Mouse (Mus musculus): Measurements from ENCODE around the gene Krt23. TPM values are rescaled to one million over a fixed set of nuclear protein-coding genes. Genes with fewer than 3 reads are reported as not detected.

Gene Krt23
- total RNA-seq (2018; cell fraction: chromatin; rRNA removed) = not detected
- not detected for total RNA-seq (2018; cell fraction: cytosol; rRNA removed)
- not detected for total RNA-seq (2018; cell fraction: nucleus; rRNA removed)
- polyA plus RNA-seq (2018) = not detected in 3 replicates

DNA sequence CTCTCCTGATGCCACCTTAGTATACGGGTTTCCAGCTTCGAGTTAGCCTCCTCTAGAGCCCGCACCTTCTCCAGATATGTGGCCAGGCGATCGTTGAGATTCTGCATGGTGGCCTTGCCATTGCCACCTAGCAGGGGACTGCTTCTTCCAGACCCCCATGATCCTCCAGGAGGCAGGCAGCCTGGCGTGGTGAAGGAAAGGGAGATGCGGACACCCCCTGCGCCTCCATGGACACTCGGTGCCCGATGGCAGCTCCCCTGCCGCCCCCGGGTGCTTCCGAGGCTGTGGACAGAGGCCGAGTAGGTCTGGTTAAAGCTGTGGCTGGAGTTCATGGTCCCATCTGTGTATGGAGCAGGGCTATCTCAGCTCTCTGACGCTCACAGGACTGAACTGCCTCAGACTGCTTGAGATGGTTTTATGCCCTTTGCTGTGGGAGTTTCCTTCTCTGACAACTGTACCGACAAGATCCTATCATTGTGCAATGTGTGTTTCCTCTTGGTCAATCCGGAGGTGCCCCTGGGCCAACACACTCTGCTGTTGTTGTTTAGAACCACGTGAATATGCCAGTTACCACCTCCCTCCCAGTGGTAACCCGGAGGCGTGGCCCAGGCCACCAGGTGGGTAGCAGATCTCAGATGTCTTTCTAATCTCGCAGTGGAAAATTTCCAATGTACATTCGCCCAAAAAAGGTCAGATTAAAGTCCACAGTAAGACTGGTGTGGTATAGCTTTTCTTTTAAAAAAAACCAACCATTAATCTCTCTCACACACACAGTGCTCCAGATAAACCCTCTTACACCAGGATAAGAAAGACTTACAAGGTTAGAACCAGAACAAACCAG lies at the start of gene Krt23:
Krt23 (minus strand) TSS at position 405 of the 841 bp plus-strand sequence.
- Histone ChIP-seq H3K36me3 (ENCODE audit: inconsistent target) (no peaks in the 10 kb centered on the region), H3K4me3 (ENCODE audit: inconsistent target) (no peak within 1 kb of the TSS), H3K27ac (no peak within 1 kb of the TSS), H3K79me2 (ENCODE audit: inconsistent target) (no peaks in the 10 kb centered on the region)
- WGBS (ENCODE audit: missing documents) = 74% methylated on average over 21 of the region's 22 CpGs

- Histone ChIP-seq H3K79me2 (ENCODE audit: inconsistent target) (no peaks in the 10 kb centered on the region), H3K27ac (no peak overlapping the region), H3K36me3 (ENCODE audit: inconsistent target) (no peaks in the 10 kb centered on the region), H3K4me3 (ENCODE audit: inconsistent target) (no peak overlapping the region)
- 89% methylated on average over 9 of the region's 9 CpGs for whole genome bisulfite sequencing (ENCODE audit: missing documents)
Observed at GRCm38 (mm10) chr11:99539721-99540120, 46.8 kb upstream of the Krt23 start.

GRCm38 (mm10) chr11:99521288-99521860 lies 28.4 kb upstream of the Krt23 start, which contains the start of gene Krt39:
Krt39 (minus strand) TSS chr11:99521338.
- H3K4me3 ChIP-seq (ENCODE audit: inconsistent target) = no peak within 1 kb of the TSS
- 71% methylated on average over 13 of the region's 13 CpGs for WGBS (ENCODE audit: missing documents)
- H3K36me3 ChIP-seq (ENCODE audit: inconsistent target) = no peaks in the 10 kb centered on the region
- H3K27ac ChIP-seq = no peak within 1 kb of the TSS
- H3K79me2 ChIP-seq (ENCODE audit: inconsistent target) = no peaks in the 10 kb centered on the region

DNA sequence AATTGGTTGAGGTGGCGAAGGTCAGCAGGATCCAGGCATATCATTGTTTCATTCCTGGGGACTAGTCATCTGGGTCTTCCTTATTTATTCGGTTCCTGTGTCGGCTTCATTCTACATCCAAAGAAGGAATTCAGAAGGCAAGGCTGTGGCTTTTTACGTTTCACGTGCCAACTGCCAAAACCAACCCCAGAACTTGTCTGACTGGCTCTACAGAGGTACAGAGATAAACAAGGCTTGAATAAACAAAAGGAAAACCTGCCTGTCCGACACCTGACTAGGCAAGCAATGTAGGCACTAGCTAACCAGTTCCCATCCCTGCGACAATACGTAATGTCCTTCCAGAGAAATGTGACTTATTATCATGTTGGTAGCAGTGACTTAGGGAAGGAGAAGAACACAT lies 21.2 kb upstream of the Krt23 start:
- H3K4me3 ChIP-seq (ENCODE audit: inconsistent target) = no peak overlapping the region
- no peaks in the 10 kb centered on the region for H3K36me3 ChIP-seq (ENCODE audit: inconsistent target)
- no peak overlapping the region for H3K27ac ChIP-seq
- 89% methylated on average over 8 of the region's 8 CpGs for WGBS (ENCODE audit: missing documents)
- no peaks in the 10 kb centered on the region for H3K79me2 ChIP-seq (ENCODE audit: inconsistent target)

DNA sequence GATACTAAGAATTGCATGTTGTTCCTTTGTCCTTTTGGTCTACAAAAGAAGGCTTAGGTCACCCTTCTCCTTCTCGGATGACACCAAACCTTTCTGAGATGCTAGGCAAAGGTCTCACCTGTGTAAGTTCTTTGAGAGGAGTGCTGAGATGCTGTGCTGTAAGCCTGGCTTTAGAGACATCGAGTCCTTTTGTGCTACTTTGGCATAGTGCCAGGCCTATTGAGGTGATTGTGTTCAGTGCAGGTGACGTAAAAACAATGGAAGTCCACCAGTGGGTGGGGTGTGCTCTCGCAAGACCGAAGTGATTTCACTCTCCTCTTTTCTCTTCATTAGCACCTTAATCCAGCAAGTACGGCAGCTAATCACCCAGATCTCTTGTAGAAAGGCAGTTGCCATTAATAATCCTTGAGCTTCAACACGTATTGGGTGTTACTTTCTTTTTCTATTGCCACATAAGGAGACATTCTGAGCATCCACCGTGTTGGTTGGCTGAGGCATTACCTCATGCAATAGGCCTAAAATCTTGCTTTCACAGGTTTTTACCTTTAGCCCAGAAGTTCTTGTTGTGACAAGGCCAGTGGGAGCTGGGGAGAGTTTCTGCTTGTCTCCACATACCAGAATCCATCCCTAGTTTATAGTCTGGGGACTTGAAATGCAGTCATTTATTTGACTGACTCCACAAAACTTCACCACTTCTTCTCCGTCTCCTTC lies 7.3 kb upstream of the Krt23 start:
- no peaks in the 10 kb centered on the region for H3K36me3 ChIP-seq (ENCODE audit: inconsistent target)
- no peaks in the 10 kb centered on the region for H3K79me2 ChIP-seq (ENCODE audit: inconsistent target)
- H3K27ac ChIP-seq = no peak overlapping the region
- no peak overlapping the region for H3K4me3 ChIP-seq (ENCODE audit: inconsistent target)
- 77% methylated on average over 9 of the region's 9 CpGs for WGBS (ENCODE audit: missing documents)

DNA sequence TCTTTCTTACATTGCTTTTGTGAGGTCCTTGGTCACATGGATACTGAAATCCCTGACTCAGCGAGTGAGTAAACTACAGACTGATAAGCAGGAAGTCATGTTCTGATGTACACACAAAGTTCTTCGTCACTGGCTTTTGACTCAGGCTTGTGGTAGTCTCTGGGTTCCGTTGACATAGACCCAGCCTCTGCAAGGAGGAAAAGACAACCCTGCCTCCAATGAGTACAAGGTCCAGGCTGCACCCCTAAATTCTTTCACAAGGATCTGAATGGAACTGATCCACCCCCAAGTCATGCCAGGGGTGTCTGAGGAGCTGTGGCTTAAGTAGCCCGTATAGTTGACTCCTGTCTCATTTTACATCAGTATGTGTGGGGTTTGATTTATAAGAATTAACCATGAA lies 3.5 kb upstream of the Krt23 start:
- WGBS (ENCODE audit: missing documents) = 73% methylated on average over 4 of the region's 4 CpGs
- no peaks in the 10 kb centered on the region for H3K79me2 ChIP-seq (ENCODE audit: inconsistent target)
- H3K36me3 ChIP-seq (ENCODE audit: inconsistent target) = no peaks in the 10 kb centered on the region
- no peak overlapping the region for H3K27ac ChIP-seq
- H3K4me3 ChIP-seq (ENCODE audit: inconsistent target) = no peak overlapping the region

- Histone ChIP-seq H3K4me3 (ENCODE audit: inconsistent target) (no peak overlapping the region), H3K79me2 (ENCODE audit: inconsistent target) (no peaks in the 10 kb centered on the region), H3K27ac (no peak overlapping the region), H3K36me3 (ENCODE audit: inconsistent target) (no peaks in the 10 kb centered on the region)
- 88% methylated on average over 4 of the region's 4 CpGs for WGBS (ENCODE audit: missing documents)
Observed at GRCm38 (mm10) chr11:99494741-99495140, 1.8 kb upstream of the Krt23 start.

DNA sequence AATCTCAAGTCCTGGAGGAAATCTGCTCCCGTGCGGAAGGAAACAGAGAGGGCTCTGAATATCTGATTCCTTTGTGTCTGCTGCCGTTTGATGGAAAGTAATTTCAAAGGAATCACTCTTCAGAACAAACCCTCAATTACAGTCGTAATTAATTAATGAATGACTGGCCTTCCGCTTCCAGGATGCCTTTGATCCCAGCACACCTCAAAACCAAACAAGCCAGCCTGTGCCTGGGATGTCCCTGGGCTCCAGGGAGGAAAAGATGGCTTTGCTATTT lies 575 bp upstream of the Krt23 start:
- no peak overlapping the region for H3K4me3 ChIP-seq (ENCODE audit: inconsistent target)
- 49% methylated on average over 5 of the region's 5 CpGs for WGBS (ENCODE audit: missing documents)
- no peaks in the 10 kb centered on the region for H3K36me3 ChIP-seq (ENCODE audit: inconsistent target)
- H3K27ac ChIP-seq = no peak overlapping the region
- no peaks in the 10 kb centered on the region for H3K79me2 ChIP-seq (ENCODE audit: inconsistent target)

GRCm38 (mm10) chr11:99491040-99491439 lies 1.9 kb downstream of the Krt23 start:
- no peak overlapping the region for H3K27ac ChIP-seq

DNA sequence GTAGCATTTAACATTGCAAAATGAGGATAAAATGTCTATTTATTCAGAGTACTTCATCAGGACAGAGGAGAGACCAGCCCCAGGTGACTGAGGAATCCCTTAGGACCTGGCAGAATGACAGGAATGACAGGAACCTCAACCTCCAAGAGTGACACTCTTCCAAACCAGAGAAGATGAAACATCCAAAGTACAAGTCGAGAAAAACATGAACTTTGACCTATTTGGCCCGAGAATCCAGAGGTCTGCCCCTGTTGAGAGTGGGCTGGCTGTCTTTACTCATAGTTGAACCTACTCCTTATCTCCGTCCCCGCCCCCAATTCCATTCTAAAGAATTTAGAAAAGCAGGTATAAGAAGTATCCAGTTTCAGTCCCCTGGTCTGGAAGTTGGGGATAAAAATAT lies 2.3 kb downstream of the Krt23 start:
- WGBS (ENCODE audit: missing documents) = 83% methylated on average over 4 of the region's 4 CpGs
- Histone ChIP-seq H3K79me2 (ENCODE audit: inconsistent target) (no peaks in the 10 kb centered on the region), H3K4me3 (ENCODE audit: inconsistent target) (no peak overlapping the region), H3K36me3 (ENCODE audit: inconsistent target) (no peaks in the 10 kb centered on the region), H3K27ac (no peak overlapping the region)

More at GRCm38 (mm10) chr11:99491040-99491439, 1.9 kb downstream of the Krt23 start:
- H3K79me2 ChIP-seq (ENCODE audit: inconsistent target) = no peaks in the 10 kb centered on the region
- 69% methylated on average over 8 of the region's 8 CpGs for WGBS (ENCODE audit: missing documents)
- H3K4me3 ChIP-seq (ENCODE audit: inconsistent target) = no peak overlapping the region
- H3K36me3 ChIP-seq (ENCODE audit: inconsistent target) = no peaks in the 10 kb centered on the region

DNA sequence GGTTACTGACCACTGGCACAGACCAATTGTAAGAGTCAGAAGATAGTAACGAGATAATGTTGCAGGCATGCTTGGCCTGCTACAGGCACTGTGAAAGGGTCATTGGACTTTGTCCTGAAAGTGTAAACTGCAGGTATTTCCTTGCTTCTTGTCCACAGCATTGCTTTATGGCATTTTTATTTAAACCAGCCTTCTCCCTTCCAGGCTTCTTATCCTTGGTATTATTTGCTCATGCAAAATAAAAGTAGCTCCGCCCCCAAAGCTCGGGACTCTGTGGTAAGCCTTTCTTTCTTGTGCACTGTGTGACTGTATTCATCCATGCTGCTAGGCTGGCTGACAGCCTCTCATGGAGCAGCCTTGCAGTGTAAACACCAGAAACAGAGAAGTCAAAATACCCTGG lies 3.7 kb downstream of the Krt23 start:
- H3K4me3 ChIP-seq (ENCODE audit: inconsistent target) = no peak overlapping the region
- 82% methylated on average over 3 of the region's 3 CpGs for WGBS (ENCODE audit: missing documents)

GRCm38 (mm10) chr11:99474981-99475380 lies 18.0 kb downstream of the Krt23 start:
- Histone ChIP-seq H3K36me3 (ENCODE audit: inconsistent target) (no peaks in the 10 kb centered on the region), H3K27ac (no peak overlapping the region), H3K79me2 (ENCODE audit: inconsistent target) (no peaks in the 10 kb centered on the region), H3K4me3 (ENCODE audit: inconsistent target) (no peak overlapping the region)
- 80% methylated on average over 3 of the region's 3 CpGs for WGBS (ENCODE audit: missing documents)

More for the DNA sequence above, 3.7 kb downstream of the Krt23 start:
- no peak overlapping the region for H3K27ac ChIP-seq
- H3K79me2 ChIP-seq (ENCODE audit: inconsistent target) = no peaks in the 10 kb centered on the region
- H3K36me3 ChIP-seq (ENCODE audit: inconsistent target) = no peaks in the 10 kb centered on the region

DNA sequence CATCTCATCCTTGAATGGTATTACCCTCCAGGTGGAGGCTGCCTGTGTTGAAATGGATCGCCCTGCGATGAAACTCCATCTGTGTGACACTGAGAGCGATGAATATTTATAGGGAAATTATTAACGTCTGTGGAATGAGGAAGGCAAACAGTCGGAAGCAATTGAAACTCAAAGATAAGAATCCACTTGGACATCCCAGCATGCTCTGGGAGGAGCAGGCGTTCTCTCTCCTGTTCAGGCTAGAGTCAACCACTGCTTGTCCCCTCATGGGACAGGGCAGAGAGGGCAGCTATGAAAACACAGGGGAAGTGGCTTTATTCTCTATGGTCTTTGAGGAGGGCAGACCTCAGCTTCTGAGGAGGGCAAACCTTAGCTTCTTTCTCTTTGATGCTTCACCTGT lies 19.5 kb downstream of the Krt23 start:
- H3K4me3 ChIP-seq (ENCODE audit: inconsistent target) = no peak overlapping the region
- 90% methylated on average over 6 of the region's 6 CpGs for WGBS (ENCODE audit: missing documents)
- no peaks in the 10 kb centered on the region for H3K36me3 ChIP-seq (ENCODE audit: inconsistent target)
- no peaks in the 10 kb centered on the region for H3K79me2 ChIP-seq (ENCODE audit: inconsistent target)
- no peak overlapping the region for H3K27ac ChIP-seq

DNA sequence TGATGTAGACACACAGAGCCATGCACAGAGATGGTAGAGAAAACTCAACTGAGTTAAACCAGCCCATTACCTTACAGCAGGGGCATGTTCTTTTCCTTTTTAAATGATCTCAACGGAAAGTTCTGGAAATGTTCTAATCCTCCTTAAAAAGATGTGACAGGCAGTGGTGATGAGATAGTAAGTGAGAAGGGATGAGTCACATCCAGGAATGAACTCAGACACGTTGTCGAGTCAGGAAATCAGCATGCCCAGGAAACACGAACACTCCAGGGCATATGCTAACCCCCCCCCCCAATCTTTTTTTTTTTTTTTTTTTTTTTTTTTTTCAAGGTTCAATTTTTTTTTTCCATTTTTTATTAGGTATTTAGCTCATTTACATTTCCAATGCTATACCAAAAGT lies 20.5 kb downstream of the Krt23 start:
- Histone ChIP-seq H3K36me3 (ENCODE audit: inconsistent target) (no peaks in the 10 kb centered on the region), H3K4me3 (ENCODE audit: inconsistent target) (no peak overlapping the region), H3K79me2 (ENCODE audit: inconsistent target) (no peaks in the 10 kb centered on the region), H3K27ac (no peak overlapping the region)
- 52% methylated on average over 4 of the region's 4 CpGs for WGBS (ENCODE audit: missing documents)

GRCm38 (mm10) chr11:99471946-99472345 lies 21.0 kb downstream of the Krt23 start:
- no peaks in the 10 kb centered on the region for H3K79me2 ChIP-seq (ENCODE audit: inconsistent target)

More at GRCm38 (mm10) chr11:99471946-99472345, 21.0 kb downstream of the Krt23 start:
- Histone ChIP-seq H3K27ac (no peak overlapping the region), H3K36me3 (ENCODE audit: inconsistent target) (no peaks in the 10 kb centered on the region), H3K4me3 (ENCODE audit: inconsistent target) (no peak overlapping the region)
- 92% methylated on average over 6 of the region's 6 CpGs for WGBS (ENCODE audit: missing documents)

Measured in macrophage (primary cell).